Mouse (Mus musculus) bone marrow macrophage, adult 2 months (primary cell): ENCODE measurements around the gene Tex21.
"Not testable (repeated sequence)": the region's sequence is repeated elsewhere in the genome, so short reads cannot be mapped to it uniquely, and the experiment has no call there.

Source experiments
- CTCF ChIP-seq: IDR thresholded peaks from 2 replicates; pipeline ENCODE4 v1.5.1; 2012; ENCODE audit warnings: low read depth, mild to moderate bottlenecking, low read length, moderate library complexity
- POLR2A ChIP-seq: IDR thresholded peaks from 2 replicates; pipeline ENCODE4 v1.6.1; 2012; ENCODE audit warnings: mild to moderate bottlenecking, low read depth, low read length, borderline replicate concordance

DNA sequence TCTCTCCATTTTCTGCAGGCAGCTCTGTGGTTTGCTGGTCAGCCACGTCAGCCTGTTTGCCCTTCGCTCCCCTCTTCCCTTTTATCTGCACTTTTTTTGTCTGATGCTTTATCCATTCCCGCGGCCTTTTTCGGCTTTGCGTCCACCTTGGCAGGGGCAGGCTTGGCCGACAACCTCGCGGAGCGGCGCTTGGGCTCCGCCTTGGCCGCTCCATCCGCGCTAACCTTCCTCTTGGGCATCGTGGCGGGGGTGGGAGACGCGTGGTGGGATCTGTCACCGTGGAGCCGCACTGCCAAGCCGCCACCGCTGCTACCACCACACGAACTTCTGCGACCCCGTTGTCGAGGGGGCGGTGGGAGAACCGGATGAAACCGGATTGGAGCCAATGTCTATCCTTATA, 94.2 kb downstream of the Tex21 start:
- not testable (repeated sequence) for TF ChIP-seq CTCF, POLR2A
